Mouse (Mus musculus) Patski (cell line): ENCODE measurements around the gene Hes3. TPM values are rescaled to one million over a fixed set of nuclear protein-coding genes. Genes with fewer than 3 reads are reported as not detected.

Experiments
- ATAC-seq: fragments of 100-300 bp; one replicate; pipeline ENCODE4 v1.8.0; 2021
- CTCF ChIA-PET: fragments of 350-600 bp; sonication (Branson Sonifier 250); formaldehyde crosslinking; loops from one replicate; lab custom pipeline; 2022; ENCODE audit warnings: inconsistent platforms; lab: Charles Lee
- POLR2A ChIA-PET: fragments of 350-600 bp; sonication (Branson Sonifier 250); formaldehyde crosslinking; loops from one replicate; lab custom pipeline; 2022; ENCODE audit warnings: antibody characterized with exemption, inconsistent platforms; lab: Charles Lee
- DNase-seq: peaks from one replicate; pipeline ENCODE4 v3.0.0-alpha.2; 2011; ENCODE audit warnings: low read depth, low spot score
- H3K27me3 ChIP-seq: fragments of 371-371 bp; one replicate; pipeline ENCODE4 v1.5.1; 2021
- CTCF ChIP-seq: fragments of 100-300 bp; IDR thresholded peaks from one replicate; pipeline ENCODE4 v1.5.1; 2021
- in situ Hi-C: fragments of 300-500 bp; cut with MboI; formaldehyde crosslinking; loops from 3 replicates; pipeline ENCODE4 v1.11.1; 2018; ENCODE audit warnings: low pct_unique_long_range_greater_than_20kb, mixed read lengths
- polyA plus RNA-seq: library from polyadenylated mRNA; unstranded; gene quantifications from one replicate; pipeline ENCODE4 v1.2.3, GENCODE M21; 2021

The Hes3 gene
- polyA plus RNA-seq, 1 experiment from 2014 or later = 0.12 TPM

- DNase-seq (peak; percentile 82), ATAC-seq (peak; percentile 87)
- POLR2A ChIA-PET = interaction anchor here (0.7 to 1.3 kb wide), 2 partner anchors 21 to 82 kb away, joined by 3 read pairs; no protein-coding TSS in a partner anchor
- in situ Hi-C loops = loop anchor here (5.0 kb wide), 2 partner anchors 62 to 112 kb away; no protein-coding TSS in a partner anchor
- CTCF ChIA-PET = interaction anchor here (1.6 to 2.4 kb wide), 2 partner anchors 39 to 106 kb away, joined by 4 to 14 read pairs; no protein-coding TSS in a partner anchor
- H3K27me3 ChIP-seq = no peaks in the 10 kb centered on the region
- TF ChIP-seq CTCF = no peak
Measured at GRCm38 (mm10) chr4:152325574-152326411, 34.3 kb upstream of the Hes3 start, which contains the start of gene Rpl22. Gene Rpl22 (plus strand): TSS chr4:152325742.

- CTCF ChIA-PET = interaction anchor here (1.6 to 2.4 kb wide), 2 partner anchors 38 to 107 kb away, joined by 4 to 14 read pairs; no protein-coding TSS in a partner anchor
- no peak for DNase-seq
- in situ Hi-C loops = loop anchor here (5.0 kb wide), 2 partner anchors 62 to 112 kb away; no protein-coding TSS in a partner anchor
- POLR2A ChIA-PET = interaction anchor here (1.3 kb wide), 1 partner anchor 20 kb away, joined by 3 read pairs; no protein-coding TSS in a partner anchor
- ATAC-seq = peak; percentile 24
- no peaks in the 10 kb centered on the region for H3K27me3 ChIP-seq
- no peak for TF ChIP-seq CTCF
Measured at GRCm38 (mm10) chr4:152324641-152325562, 33.4 kb upstream of the Hes3 start.

- no peak for ATAC-seq
- in situ Hi-C loops = no loop called here
- DNase-seq = no peak
- TF ChIP-seq CTCF = no peak
- ChIA-PET POLR2A (interaction anchor here (0.7 kb wide), 1 partner anchor 17 kb away, joined by 4 read pairs; no protein-coding TSS in a partner anchor), CTCF (interaction anchor here (1.4 to 2.1 kb wide), 3 partner anchors 103 to 112 kb away, joined by 3 to 8 read pairs (median 5); no protein-coding TSS in a partner anchor)
- H3K27me3 ChIP-seq = no peaks in the 10 kb centered on the region
Measured at GRCm38 (mm10) chr4:152321464-152321863, 30.0 kb upstream of the Hes3 start.

GRCm38 (mm10) chr4:152318517-152319234 is 27.2 kb upstream of the Hes3 start, which contains the start of gene Rnf207:
Gene Rnf207 (minus strand): TSS chr4:152318993.
- ChIA-PET POLR2A (interaction anchor here (1.0 kb wide), 1 partner anchor 115 kb away, joined by 3 read pairs; no protein-coding TSS in a partner anchor), CTCF (interaction anchor here (0.9 to 1.7 kb wide), 4 partner anchors 14 to 116 kb away, joined by 3 to 7 read pairs (median 5); no protein-coding TSS in a partner anchor)
- ATAC-seq = no peak
- no peak for TF ChIP-seq CTCF
- H3K27me3 ChIP-seq = no peaks in the 10 kb centered on the region
- in situ Hi-C loops = no loop called here
- no peak for DNase-seq

GRCm38 (mm10) chr4:152317631-152318033 is 26.2 kb upstream of the Hes3 start:
- in situ Hi-C loops = no loop called here
- no peak for TF ChIP-seq CTCF
- ATAC-seq (no peak), DNase-seq (no peak)
- peaks cover 7% of the 10 kb centered on the region for H3K27me3 ChIP-seq
- ChIA-PET CTCF (interaction anchor here (1.2 to 1.4 kb wide), 2 partner anchors 107 to 115 kb away, joined by 3 to 5 read pairs; no protein-coding TSS in a partner anchor), POLR2A (no interaction called here)

GRCm38 (mm10) chr4:152315498-152316213 is 24.2 kb upstream of the Hes3 start:
- ATAC-seq (no peak), DNase-seq (no peak)
- no peak for TF ChIP-seq CTCF
- peaks cover 8% of the 10 kb centered on the region for H3K27me3 ChIP-seq
- ChIA-PET POLR2A (interaction anchor here (0.6 to 1.0 kb wide), 2 partner anchors 14 to 119 kb away, joined by 3 to 4 read pairs; no protein-coding TSS in a partner anchor), CTCF (interaction anchor here (1.1 kb wide), 1 partner anchor 22 kb away, joined by 3 read pairs; no protein-coding TSS in a partner anchor)
- in situ Hi-C loops = no loop called here

- in situ Hi-C loops = no loop called here
- peaks cover 8% of the 10 kb centered on the region for H3K27me3 ChIP-seq
- ChIA-PET CTCF (no interaction called here), POLR2A (no interaction called here)
- no peak for TF ChIP-seq CTCF
- DNase-seq = no peak
- ATAC-seq = no peak
Measured at GRCm38 (mm10) chr4:152313934-152314333, 22.5 kb upstream of the Hes3 start.

- DNase-seq = no peak
- ChIA-PET CTCF (no interaction called here), POLR2A (no interaction called here)
- H3K27me3 ChIP-seq = peaks cover 8% of the 10 kb centered on the region
- ATAC-seq = peak; percentile 8
- TF ChIP-seq CTCF = no peak
- in situ Hi-C loops = no loop called here
Measured at GRCm38 (mm10) chr4:152313211-152313632, 21.8 kb upstream of the Hes3 start.

GRCm38 (mm10) chr4:152312186-152312585 is 20.7 kb upstream of the Hes3 start:
- in situ Hi-C loops = no loop called here

More at GRCm38 (mm10) chr4:152312186-152312585, 20.7 kb upstream of the Hes3 start:
- no peak for DNase-seq
- peaks cover 8% of the 10 kb centered on the region for H3K27me3 ChIP-seq
- CTCF ChIA-PET = no interaction called here
- TF ChIP-seq CTCF = no peak
- ATAC-seq = no peak
- POLR2A ChIA-PET = no interaction called here
